Mouse (Mus musculus): ENCODE measurements at regions not wholly inside any gene's neighbourhood (a gene's known extent, or its start where the extent isn't known, plus 50 kb on each side); places are given as distances from the start of the nearest gene placed in this dataset.

GRCm38 (mm10) chr6:59556668-59557310 lies 130.7 kb upstream of the Gprin3 start:
- DNase-seq (ENCODE audit: low spot score): no peak

DNA sequence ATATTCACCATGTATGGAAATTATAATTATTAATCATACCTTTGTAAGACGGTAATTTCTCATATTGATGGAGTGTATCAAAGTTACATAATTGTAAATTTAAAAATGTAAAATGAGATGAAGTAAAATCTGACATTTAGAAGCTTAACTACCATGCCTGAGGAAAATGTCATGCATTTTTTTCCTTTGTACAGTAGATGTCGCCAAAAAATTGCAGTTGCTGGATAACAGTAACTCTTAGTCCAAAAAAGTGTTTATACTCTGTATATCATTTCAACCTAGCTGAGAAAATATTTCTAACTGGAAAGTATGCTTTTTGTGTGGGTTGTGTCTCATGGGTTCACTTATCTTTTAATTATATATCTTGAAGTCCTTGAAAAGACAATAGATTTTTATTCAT lies 110.9 kb upstream of the Gprin3 start:
- no peak overlapping the region for H3K4me3 ChIP-seq (ENCODE audit: low read depth, low read length)
- H3K36me3 ChIP-seq (ENCODE audit: control insufficient read depth, insufficient read depth, low read length): no peaks in the 10 kb centered on the region
- H3K27ac ChIP-seq (ENCODE audit: low read depth, low read length): no peak overlapping the region
- H3K27me3 ChIP-seq (replicated peaks; ENCODE audit: control insufficient read depth, insufficient read depth, low read length): no peaks in the 10 kb centered on the region
- no peak overlapping the region for H3K9ac ChIP-seq (ENCODE audit: low read length)
- no peak for ATAC-seq
- H3K4me2 ChIP-seq (ENCODE audit: low read length): no peak overlapping the region
- DNase-seq (ENCODE audit: low spot score): peak; percentile 17
- 68% methylated on average over 2 of the region's 2 CpGs for WGBS
- H3K9me3 ChIP-seq (replicated peaks; ENCODE audit: control insufficient read depth, low read length): no peaks in the 10 kb centered on the region
- no peaks in the 10 kb centered on the region for H3K4me1 ChIP-seq (ENCODE audit: control insufficient read depth, insufficient read depth, low read length)

More at GRCm38 (mm10) chr6:59556668-59557310, 130.7 kb upstream of the Gprin3 start:
- H3K4me2 ChIP-seq (ENCODE audit: low read length): no peak overlapping the region
- H3K27me3 ChIP-seq (replicated peaks; ENCODE audit: control insufficient read depth, insufficient read depth, low read length): no peaks in the 10 kb centered on the region
- H3K36me3 ChIP-seq (ENCODE audit: control insufficient read depth, insufficient read depth, low read length): no peaks in the 10 kb centered on the region
- no peaks in the 10 kb centered on the region for H3K4me1 ChIP-seq (ENCODE audit: control insufficient read depth, insufficient read depth, low read length)
- WGBS: 87% methylated on average over 1 of the region's 1 CpGs
- H3K9ac ChIP-seq (ENCODE audit: low read length): no peak overlapping the region
- no peak overlapping the region for H3K4me3 ChIP-seq (ENCODE audit: low read depth, low read length)
- no peak for ATAC-seq
- H3K27ac ChIP-seq (ENCODE audit: low read depth, low read length): no peak overlapping the region
- peaks cover 3% of the 10 kb centered on the region; the same call in 1 of the 2 replicates for H3K9me3 ChIP-seq (replicated peaks; ENCODE audit: control insufficient read depth, low read length)

GRCm38 (mm10) chr6:59524940-59525265 lies 98.8 kb upstream of the Gprin3 start:
- H3K9ac ChIP-seq (ENCODE audit: low read length): no peak overlapping the region
- no peak overlapping the region for H3K4me2 ChIP-seq (ENCODE audit: low read length)
- H3K9me3 ChIP-seq (replicated peaks; ENCODE audit: control insufficient read depth, low read length): no peaks in the 10 kb centered on the region
- H3K36me3 ChIP-seq (ENCODE audit: control insufficient read depth, insufficient read depth, low read length): no peaks in the 10 kb centered on the region
- 91% methylated on average over 1 of the region's 1 CpGs for WGBS
- DNase-seq (ENCODE audit: low spot score): no peak
- no peak overlapping the region for H3K27ac ChIP-seq (ENCODE audit: low read depth, low read length)
- no peaks in the 10 kb centered on the region for H3K4me1 ChIP-seq (ENCODE audit: control insufficient read depth, insufficient read depth, low read length)
- H3K27me3 ChIP-seq (replicated peaks; ENCODE audit: control insufficient read depth, insufficient read depth, low read length): no peaks in the 10 kb centered on the region
- H3K4me3 ChIP-seq (ENCODE audit: low read depth, low read length): no peak overlapping the region
- no peak for ATAC-seq

- DNase-seq (ENCODE audit: low spot score): no peak
- Histone ChIP-seq H3K9ac (ENCODE audit: low read length) (no peak overlapping the region), H3K27me3 (replicated peaks; ENCODE audit: control insufficient read depth, insufficient read depth, low read length) (no peaks in the 10 kb centered on the region), H3K9me3 (replicated peaks; ENCODE audit: control insufficient read depth, low read length) (no peaks in the 10 kb centered on the region), H3K36me3 (ENCODE audit: control insufficient read depth, insufficient read depth, low read length) (no peaks in the 10 kb centered on the region), H3K4me3 (ENCODE audit: low read depth, low read length) (no peak overlapping the region), H3K4me2 (ENCODE audit: low read length) (no peak overlapping the region), H3K4me1 (ENCODE audit: control insufficient read depth, insufficient read depth, low read length) (no peaks in the 10 kb centered on the region), H3K27ac (ENCODE audit: low read depth, low read length) (no peak overlapping the region)
- no peak for ATAC-seq
- 90% methylated on average over 1 of the region's 1 CpGs for WGBS
These were observed 98.2 kb upstream of the Gprin3 start for GRCm38 (mm10) chr6:59524095-59524939.

- no peaks in the 10 kb centered on the region for H3K36me3 ChIP-seq (ENCODE audit: control insufficient read depth, insufficient read depth, low read length)
- DNase-seq (ENCODE audit: low spot score): no peak
- H3K27ac ChIP-seq (ENCODE audit: low read depth, low read length): no peak overlapping the region
- H3K4me1 ChIP-seq (ENCODE audit: control insufficient read depth, insufficient read depth, low read length): no peaks in the 10 kb centered on the region
- no peak overlapping the region for H3K4me3 ChIP-seq (ENCODE audit: low read depth, low read length)
- H3K4me2 ChIP-seq (ENCODE audit: low read length): no peak overlapping the region
- no peak overlapping the region for H3K9ac ChIP-seq (ENCODE audit: low read length)
- H3K9me3 ChIP-seq (replicated peaks; ENCODE audit: control insufficient read depth, low read length): no peaks in the 10 kb centered on the region
- no peaks in the 10 kb centered on the region for H3K27me3 ChIP-seq (replicated peaks; ENCODE audit: control insufficient read depth, insufficient read depth, low read length)
- ATAC-seq: no peak
These were observed 96.9 kb upstream of the Gprin3 start for GRCm38 (mm10) chr6:59522960-59523359.

GRCm38 (mm10) chr6:59500818-59501217 lies 74.7 kb upstream of the Gprin3 start:
- Histone ChIP-seq H3K27me3 (replicated peaks; ENCODE audit: control insufficient read depth, insufficient read depth, low read length) (no peaks in the 10 kb centered on the region), H3K4me3 (ENCODE audit: low read depth, low read length) (no peak overlapping the region), H3K27ac (ENCODE audit: low read depth, low read length) (no peak overlapping the region), H3K9ac (ENCODE audit: low read length) (no peak overlapping the region), H3K9me3 (replicated peaks; ENCODE audit: control insufficient read depth, low read length) (no peaks in the 10 kb centered on the region), H3K36me3 (ENCODE audit: control insufficient read depth, insufficient read depth, low read length) (no peaks in the 10 kb centered on the region), H3K4me2 (ENCODE audit: low read length) (no peak overlapping the region), H3K4me1 (ENCODE audit: control insufficient read depth, insufficient read depth, low read length) (no peaks in the 10 kb centered on the region)
- 45% methylated on average over 1 of the region's 1 CpGs for WGBS
- ATAC-seq (no peak), DNase-seq (ENCODE audit: low spot score) (peak; percentile 17)

DNA sequence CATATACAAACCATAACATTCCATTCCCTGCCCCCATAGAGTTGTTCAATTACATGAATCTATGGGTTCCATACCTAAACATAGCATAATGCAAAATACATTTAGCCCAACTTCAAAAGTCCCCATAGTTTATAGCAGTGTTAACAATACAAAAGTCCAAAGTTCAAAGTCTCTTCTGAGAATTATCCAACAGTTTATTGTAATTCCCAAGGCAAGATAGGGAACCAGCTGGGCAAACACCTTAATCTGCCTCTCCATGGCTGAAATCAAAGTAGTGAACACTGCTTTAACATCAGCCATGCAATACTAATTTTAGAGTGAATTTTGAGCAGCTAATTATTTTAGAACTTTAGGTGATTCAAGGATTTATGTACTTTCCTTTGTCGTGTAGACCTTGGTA lies 72.7 kb upstream of the Gprin3 start:
- ATAC-seq (no peak), DNase-seq (ENCODE audit: low spot score) (no peak)
- Histone ChIP-seq H3K9me3 (replicated peaks; ENCODE audit: control insufficient read depth, low read length) (no peaks in the 10 kb centered on the region), H3K4me2 (ENCODE audit: low read length) (no peak overlapping the region), H3K4me1 (ENCODE audit: control insufficient read depth, insufficient read depth, low read length) (no peaks in the 10 kb centered on the region), H3K27ac (ENCODE audit: low read depth, low read length) (no peak overlapping the region), H3K4me3 (ENCODE audit: low read depth, low read length) (no peak overlapping the region), H3K27me3 (replicated peaks; ENCODE audit: control insufficient read depth, insufficient read depth, low read length) (no peaks in the 10 kb centered on the region), H3K9ac (ENCODE audit: low read length) (no peak overlapping the region), H3K36me3 (ENCODE audit: control insufficient read depth, insufficient read depth, low read length) (no peaks in the 10 kb centered on the region)
- 59% methylated on average over 1 of the region's 1 CpGs for WGBS

DNA sequence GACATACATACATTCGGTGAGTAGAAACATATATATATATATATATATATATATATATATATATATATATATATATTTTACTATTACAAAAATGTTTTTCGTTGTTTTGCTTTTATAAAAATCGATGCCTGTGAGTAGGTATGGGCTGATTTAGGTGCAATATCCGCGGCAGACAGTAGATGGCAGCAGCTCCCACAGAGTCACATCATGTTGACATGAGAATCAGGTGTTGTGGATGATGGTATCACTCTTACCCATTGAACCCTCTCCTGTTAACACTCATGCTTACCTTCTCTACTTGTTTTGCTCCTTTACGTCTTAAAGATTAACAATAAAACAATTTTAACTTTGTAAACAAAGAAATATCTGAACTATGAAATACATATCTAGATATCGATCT lies 72.0 kb upstream of the Gprin3 start:
- DNase-seq (ENCODE audit: low spot score) (peak; percentile 68), ATAC-seq (peak; percentile 72; the same call in 1 of the 2 replicates)
- Histone ChIP-seq H3K4me2 (ENCODE audit: low read length) (no peak overlapping the region), H3K27me3 (replicated peaks; ENCODE audit: control insufficient read depth, insufficient read depth, low read length) (no peaks in the 10 kb centered on the region), H3K9ac (ENCODE audit: low read length) (no peak overlapping the region), H3K9me3 (replicated peaks; ENCODE audit: control insufficient read depth, low read length) (no peaks in the 10 kb centered on the region), H3K4me3 (ENCODE audit: low read depth, low read length) (no peak overlapping the region), H3K36me3 (ENCODE audit: control insufficient read depth, insufficient read depth, low read length) (no peaks in the 10 kb centered on the region), H3K27ac (ENCODE audit: low read depth, low read length) (no peak overlapping the region), H3K4me1 (ENCODE audit: control insufficient read depth, insufficient read depth, low read length) (no peaks in the 10 kb centered on the region)
- 34% methylated on average over 7 of the region's 7 CpGs for WGBS

GRCm38 (mm10) chr6:59489001-59489575 lies 63.0 kb upstream of the Gprin3 start:
- 84% methylated on average over 3 of the region's 3 CpGs for WGBS
- ATAC-seq: peak; percentile 81; the same call in 1 of the 2 replicates
- H3K4me1 ChIP-seq (ENCODE audit: control insufficient read depth, insufficient read depth, low read length): no peaks in the 10 kb centered on the region

More at GRCm38 (mm10) chr6:59489001-59489575, 63.0 kb upstream of the Gprin3 start:
- Histone ChIP-seq H3K27ac (ENCODE audit: low read depth, low read length) (no peak overlapping the region), H3K4me2 (ENCODE audit: low read length) (no peak overlapping the region), H3K36me3 (ENCODE audit: control insufficient read depth, insufficient read depth, low read length) (no peaks in the 10 kb centered on the region), H3K9ac (ENCODE audit: low read length) (no peak overlapping the region), H3K27me3 (replicated peaks; ENCODE audit: control insufficient read depth, insufficient read depth, low read length) (no peaks in the 10 kb centered on the region), H3K9me3 (replicated peaks; ENCODE audit: control insufficient read depth, low read length) (no peaks in the 10 kb centered on the region), H3K4me3 (ENCODE audit: low read depth, low read length) (no peak overlapping the region)
- DNase-seq (ENCODE audit: low spot score): peak; percentile 73

All from forebrain, embryonic 14.5 days (tissue).